Mouse (Mus musculus) limb, embryonic 12.5 days (tissue): ENCODE measurements around the gene Cfap77. TPM values are rescaled to one million over a fixed set of nuclear protein-coding genes. Genes with fewer than 3 reads are reported as not detected.

Experiments used
- ATAC-seq: fragments of 200-750 bp; cut with Nextera tagmentation; 2 replicates; pipeline ENCODE4 v1.8.0; 2017; ENCODE audit warnings: low read depth, moderate TSS enrichment; ENCODE audit not compliant: insufficient number of reproducible peaks, insufficient read depth, low FRiP score, low TSS enrichment
- H3K27ac ChIP-seq: fragments of 300-500 bp; sonication (generic); 2 replicates; pipeline ENCODE4 v1.5.1; 2016; ENCODE audit warnings: mild to moderate bottlenecking, moderate library complexity
- H3K27me3 ChIP-seq: fragments of 300-500 bp; sonication (generic); 2 replicates; pipeline ENCODE4 v1.6.1; 2016; ENCODE audit warnings: mild to moderate bottlenecking, moderate library complexity
- H3K36me3 ChIP-seq: fragments of 300-500 bp; sonication (generic); 2 replicates; pipeline ENCODE4 v1.6.1; 2016; ENCODE audit warnings: mild to moderate bottlenecking, moderate library complexity
- H3K4me1 ChIP-seq: fragments of 300-500 bp; sonication (generic); replicated peaks from 2 replicates; pipeline ENCODE4 v1.6.1; 2016
- H3K4me2 ChIP-seq: fragments of 300-500 bp; sonication (generic); 2 replicates; pipeline ENCODE4 v1.6.1; 2016; ENCODE audit warnings: mild to moderate bottlenecking, moderate library complexity
- H3K4me3 ChIP-seq: fragments of 300-500 bp; sonication (generic); replicated peaks from 2 replicates; pipeline ENCODE4 v1.5.1; 2016; ENCODE audit warnings: mild to moderate bottlenecking
- H3K9ac ChIP-seq: fragments of 300-500 bp; sonication (generic); replicated peaks from 2 replicates; pipeline ENCODE4 v1.6.1; 2016; ENCODE audit warnings: mild to moderate bottlenecking, moderate library complexity
- H3K9me3 ChIP-seq: fragments of 300-500 bp; sonication (generic); 2 replicates; pipeline ENCODE4 v1.6.1; 2016; ENCODE audit warnings: mild to moderate bottlenecking, moderate library complexity
- WGBS: fragments of 180-500 bp; shearing (Covaris S2); methylation state at CpG from one replicate; pipeline ENCODE4 v1.1.7; 2016; 5-methylcytosine and 5-hydroxymethylcytosine counted together
- polyA plus RNA-seq: library from polyadenylated mRNA; unstranded; fragments of >200 nt; fragmentation: Nextera tagmentation; extraction: Ambion mirVana; gene quantifications from 2 replicates; pipeline ENCODE4 v1.2.1, GENCODE M21; 2016

Cfap77 gene
- polyA plus RNA-seq, 1 experiment from 2014 or later, result 0.46 TPM

- Histone ChIP-seq H3K27me3 (no peaks in the 10 kb centered on the region), H3K4me1 (no peaks in the 10 kb centered on the region), H3K4me3 (no peak overlapping the region), H3K4me2 (no peak overlapping the region), H3K27ac (no peak overlapping the region), H3K9ac (no peak overlapping the region), H3K36me3 (peaks cover 85% of the 10 kb centered on the region), H3K9me3 (no peaks in the 10 kb centered on the region)
- WGBS, result 78% methylated on average over 7 of the region's 7 CpGs
- ATAC-seq, result no peak
Measured at GRCm38 (mm10) chr2:28895876-28896275, 159.0 kb downstream of the Cfap77 start.

GRCm38 (mm10) chr2:28893526-28893925, 161.3 kb downstream of the Cfap77 start:
- ATAC-seq, result no peak
- Histone ChIP-seq H3K4me1 (no peaks in the 10 kb centered on the region), H3K4me2 (no peak overlapping the region), H3K9me3 (no peaks in the 10 kb centered on the region), H3K27me3 (no peaks in the 10 kb centered on the region), H3K27ac (no peak overlapping the region), H3K9ac (no peak overlapping the region), H3K4me3 (no peak overlapping the region), H3K36me3 (peaks cover 81% of the 10 kb centered on the region)
- WGBS, result 77% methylated on average over 6 of the region's 6 CpGs

- H3K4me3 ChIP-seq, result no peak overlapping the region
- H3K9me3 ChIP-seq, result no peaks in the 10 kb centered on the region
- H3K4me2 ChIP-seq, result no peak overlapping the region
- 69% methylated on average over 1 of the region's 1 CpGs for WGBS
- no peak for ATAC-seq
- no peak overlapping the region for H3K9ac ChIP-seq
- H3K27ac ChIP-seq, result no peak overlapping the region
- H3K4me1 ChIP-seq, result no peaks in the 10 kb centered on the region
- no peaks in the 10 kb centered on the region for H3K27me3 ChIP-seq
- H3K36me3 ChIP-seq, result peaks cover 86% of the 10 kb centered on the region
Measured at GRCm38 (mm10) chr2:28892796-28893195, 162.1 kb downstream of the Cfap77 start.

DNA sequence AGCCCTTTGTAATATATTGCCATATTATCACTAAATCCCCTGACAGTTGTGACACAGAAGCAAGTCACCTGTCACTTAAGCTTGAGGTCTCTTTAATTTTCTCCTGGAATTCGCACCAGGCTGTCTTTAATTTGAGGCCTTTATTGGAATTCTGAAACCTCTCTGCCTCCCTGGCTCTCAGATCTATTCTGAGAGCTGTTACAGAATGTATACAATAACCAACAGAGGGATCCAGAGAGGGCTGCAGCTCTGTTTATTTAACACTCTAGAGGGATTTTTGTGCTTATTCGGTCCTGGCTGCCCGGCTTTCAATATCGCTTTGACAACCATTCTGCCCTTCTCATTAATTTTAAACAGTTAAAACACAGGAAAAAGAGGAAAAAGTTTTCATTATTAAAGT, 170.0 kb downstream of the Cfap77 start:
- no peaks in the 10 kb centered on the region for H3K4me1 ChIP-seq
- ATAC-seq, result no peak
- H3K9me3 ChIP-seq, result no peaks in the 10 kb centered on the region
- 65% methylated on average over 4 of the region's 4 CpGs for WGBS
- no peaks in the 10 kb centered on the region for H3K27me3 ChIP-seq
- H3K4me3 ChIP-seq, result no peak overlapping the region
- peaks cover 69% of the 10 kb centered on the region for H3K36me3 ChIP-seq
- H3K4me2 ChIP-seq, result no peak overlapping the region
- H3K9ac ChIP-seq, result no peak overlapping the region
- H3K27ac ChIP-seq, result no peak overlapping the region

DNA sequence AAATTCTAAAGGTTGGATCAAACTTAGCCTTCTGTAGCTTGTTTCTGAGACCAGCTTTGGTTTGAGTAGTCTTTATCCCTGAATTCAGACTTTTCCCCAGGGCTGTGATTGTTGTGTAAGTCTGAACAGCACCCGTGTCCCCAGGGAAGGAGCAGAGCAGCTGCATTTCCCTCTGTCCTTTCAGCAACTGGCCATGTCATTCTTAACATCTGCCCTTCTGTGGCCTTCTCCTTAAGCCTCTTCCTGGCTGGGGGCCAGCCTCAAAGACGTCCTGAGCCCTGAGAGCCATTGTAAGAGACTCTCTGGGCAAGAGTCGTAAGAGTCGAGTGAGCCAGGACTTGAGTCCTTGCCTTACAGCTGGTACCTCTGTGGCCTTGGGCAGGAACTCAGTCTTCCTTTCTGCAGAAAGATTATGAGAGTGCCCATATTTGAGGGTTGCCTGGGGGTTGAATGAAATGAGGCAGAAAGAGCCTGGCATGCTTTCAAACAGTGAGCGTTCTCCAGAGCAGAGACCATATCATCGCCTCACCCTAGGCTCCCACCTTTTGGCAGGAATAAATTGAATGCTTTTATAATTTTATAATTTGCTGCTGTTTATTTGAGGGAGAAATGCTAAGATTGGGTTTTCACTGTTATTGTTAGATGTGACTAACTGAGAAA, 171.9 kb downstream of the Cfap77 start:
- Histone ChIP-seq H3K4me1 (no peaks in the 10 kb centered on the region), H3K27ac (no peak overlapping the region), H3K9me3 (no peaks in the 10 kb centered on the region), H3K4me2 (no peak overlapping the region), H3K9ac (no peak overlapping the region), H3K4me3 (no peak overlapping the region), H3K27me3 (no peaks in the 10 kb centered on the region), H3K36me3 (peaks cover 64% of the 10 kb centered on the region)
- no peak for ATAC-seq
- 85% methylated on average over 6 of the region's 6 CpGs for WGBS

GRCm38 (mm10) chr2:28882047-28882446, 172.8 kb downstream of the Cfap77 start:
- Histone ChIP-seq H3K9me3 (no peaks in the 10 kb centered on the region), H3K27ac (no peak overlapping the region), H3K36me3 (peaks cover 64% of the 10 kb centered on the region), H3K4me2 (no peak overlapping the region), H3K27me3 (no peaks in the 10 kb centered on the region), H3K9ac (no peak overlapping the region), H3K4me3 (no peak overlapping the region), H3K4me1 (no peaks in the 10 kb centered on the region)
- 93% methylated on average over 3 of the region's 3 CpGs for WGBS
- ATAC-seq, result no peak

GRCm38 (mm10) chr2:28881275-28881674, 173.6 kb downstream of the Cfap77 start:
- H3K27ac ChIP-seq, result no peak overlapping the region
- 92% methylated on average over 3 of the region's 3 CpGs for WGBS
- H3K9me3 ChIP-seq, result no peaks in the 10 kb centered on the region
- no peak overlapping the region for H3K4me2 ChIP-seq
- H3K4me1 ChIP-seq, result no peaks in the 10 kb centered on the region
- H3K4me3 ChIP-seq, result no peak overlapping the region
- no peak overlapping the region for H3K9ac ChIP-seq
- no peak for ATAC-seq
- H3K27me3 ChIP-seq, result no peaks in the 10 kb centered on the region
- peaks cover 67% of the 10 kb centered on the region for H3K36me3 ChIP-seq

Other genes with a start within 250 kb of the Cfap77 start
- 29.2 and 30.5 TPM in 2 replicates for gene Gtf3c4, start 214.7 kb downstream of the Cfap77 start, polyA plus RNA-seq
- gene Ddx31, start 214.7 kb downstream of the Cfap77 start, polyA plus RNA-seq, result 18.5 and 20.2 TPM in 2 replicates
- not detected in 2 replicates for gene Barhl1, start 138.4 kb downstream of the Cfap77 start, polyA plus RNA-seq
- 12.9 and 13.7 TPM in 2 replicates for gene Ttf1, start 5.2 kb upstream of the Cfap77 start, polyA plus RNA-seq
- 14.8 and 17.1 TPM in 2 replicates for gene Setx, start 69.1 kb upstream of the Cfap77 start, polyA plus RNA-seq
- gene Ntng2, start 197.9 kb upstream of the Cfap77 start, polyA plus RNA-seq, result 0.22 and 0.55 TPM in 2 replicates